Mouse (Mus musculus): Measurements from ENCODE around the gene Frem1. TPM values are rescaled to one million over a fixed set of nuclear protein-coding genes. Genes with fewer than 3 reads are reported as not detected.
A peak's percentile ranks its signal among the peaks of the same experiment; 100 is the strongest.

Gene Frem1
- polyA plus RNA-seq, 1 experiment = not detected

- peaks cover 30% of the 10 kb centered on the region for H3K79me2 ChIP-seq (ENCODE audit: control insufficient read depth, insufficient read depth)
- no peak overlapping the region for H3K4me3 ChIP-seq (ENCODE audit: insufficient read depth, poor library complexity, severe bottlenecking)
- H3ac ChIP-seq (ENCODE audit: control insufficient read depth, insufficient read length, low read depth) = no peak overlapping the region
- no peaks in the 10 kb centered on the region for H3K36me3 ChIP-seq (ENCODE audit: control insufficient read depth, insufficient read depth)
- H3K27me3 ChIP-seq (ENCODE audit: control insufficient read depth, insufficient read depth, insufficient read length) = no peaks in the 10 kb centered on the region
- peaks cover 20% of the 10 kb centered on the region for H3K79me3 ChIP-seq (ENCODE audit: low read depth)
- TF ChIP-seq USF1 (IDR thresholded peaks at IDR 0.05; ENCODE audit: low read depth) = no peak
- no peak for TF ChIP-seq CEBPB (IDR thresholded peaks at IDR 0.05; ENCODE audit: low read depth)
- no peak for TF ChIP-seq MYOG (IDR thresholded peaks at IDR 0.05; ENCODE audit: control insufficient read depth, extremely low read depth, insufficient read length)
- TF ChIP-seq MYOD1 (IDR thresholded peaks at IDR 0.05; ENCODE audit: control insufficient read depth, insufficient read length, low read depth) = no peak
- no peak for TF ChIP-seq FOSL1 (IDR thresholded peaks at IDR 0.05; ENCODE audit: insufficient read depth, low read length, poor library complexity, severe bottlenecking)
- no peak for TF ChIP-seq MAX (IDR thresholded peaks at IDR 0.05)
- no peak for TF ChIP-seq CTCF (IDR thresholded peaks at IDR 0.05; ENCODE audit: control insufficient read depth, insufficient read depth, insufficient read length)
These were observed 190.7 kb downstream of the Frem1 start for GRCm38 (mm10) chr4:82861451-82861850.

GRCm38 (mm10) chr4:82860566-82860965 lies 191.6 kb downstream of the Frem1 start:
- TF ChIP-seq MAX (IDR thresholded peaks at IDR 0.05) (no peak), CTCF (IDR thresholded peaks at IDR 0.05; ENCODE audit: control insufficient read depth, insufficient read depth, insufficient read length) (no peak), MYOD1 (IDR thresholded peaks at IDR 0.05; ENCODE audit: control insufficient read depth, insufficient read length, low read depth) (no peak), CEBPB (IDR thresholded peaks at IDR 0.05; ENCODE audit: low read depth) (no peak), MYOG (IDR thresholded peaks at IDR 0.05; ENCODE audit: control insufficient read depth, extremely low read depth, insufficient read length) (no peak), USF1 (IDR thresholded peaks at IDR 0.05; ENCODE audit: low read depth) (no peak), FOSL1 (IDR thresholded peaks at IDR 0.05; ENCODE audit: insufficient read depth, low read length, poor library complexity, severe bottlenecking) (no peak)
- no peak overlapping the region for H3ac ChIP-seq (ENCODE audit: control insufficient read depth, insufficient read length, low read depth)
- peaks cover 26% of the 10 kb centered on the region for H3K79me3 ChIP-seq (ENCODE audit: low read depth)
- H3K79me2 ChIP-seq (ENCODE audit: control insufficient read depth, insufficient read depth) = peaks cover 39% of the 10 kb centered on the region
- H3K27me3 ChIP-seq (ENCODE audit: control insufficient read depth, insufficient read depth, insufficient read length) = no peaks in the 10 kb centered on the region
- H3K4me3 ChIP-seq (ENCODE audit: insufficient read depth, poor library complexity, severe bottlenecking) = no peak overlapping the region
- H3K36me3 ChIP-seq (ENCODE audit: control insufficient read depth, insufficient read depth) = no peaks in the 10 kb centered on the region

GRCm38 (mm10) chr4:82859131-82860125 lies 192.7 kb downstream of the Frem1 start, which contains the start of gene Zdhhc21:
TSS of gene Zdhhc21 (minus strand) at chr4:82859958.
- Histone ChIP-seq H3ac (ENCODE audit: control insufficient read depth, insufficient read length, low read depth) (peak within 1 kb of the TSS; percentile 96), H3K27me3 (ENCODE audit: control insufficient read depth, insufficient read depth, insufficient read length) (no peaks in the 10 kb centered on the region), H3K36me3 (ENCODE audit: control insufficient read depth, insufficient read depth) (no peaks in the 10 kb centered on the region), H3K79me2 (ENCODE audit: control insufficient read depth, insufficient read depth) (peaks cover 50% of the 10 kb centered on the region), H3K79me3 (ENCODE audit: low read depth) (peaks cover 28% of the 10 kb centered on the region), H3K4me3 (ENCODE audit: insufficient read depth, poor library complexity, severe bottlenecking) (peak within 1 kb of the TSS; percentile 64)
- TF ChIP-seq MAX (IDR thresholded peaks at IDR 0.05) (peak; percentile 54), CTCF (IDR thresholded peaks at IDR 0.05; ENCODE audit: control insufficient read depth, insufficient read depth, insufficient read length) (no peak)

DNA sequence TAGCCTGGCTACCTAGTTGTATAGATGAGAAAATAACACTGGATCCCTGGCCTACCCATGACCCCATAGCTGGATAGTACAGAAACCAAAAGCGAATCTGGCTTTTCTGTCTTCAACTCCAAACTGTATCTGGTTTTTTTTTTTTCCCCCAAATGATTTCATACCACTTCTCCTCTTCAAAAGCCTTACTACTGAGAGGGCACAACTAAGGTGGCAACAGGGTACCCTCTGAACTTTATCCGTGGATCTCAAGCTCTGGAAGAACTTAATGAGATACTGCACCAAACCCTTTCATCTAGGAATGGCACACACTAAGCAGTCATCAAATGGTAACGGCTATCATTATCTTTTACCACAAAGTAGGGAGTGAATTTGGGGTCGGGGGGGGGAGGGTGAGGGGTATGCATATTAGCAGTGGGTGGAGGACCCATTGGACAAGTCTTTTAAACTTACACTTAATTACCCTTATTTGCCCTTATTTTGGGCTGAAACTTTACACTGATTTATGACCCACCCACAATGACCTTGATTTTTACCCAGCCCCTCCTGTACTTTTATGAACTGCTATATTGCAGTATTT lies 193.6 kb downstream of the Frem1 start:
- Histone ChIP-seq H3K36me3 (ENCODE audit: control insufficient read depth, insufficient read depth) (no peaks in the 10 kb centered on the region), H3K79me2 (ENCODE audit: control insufficient read depth, insufficient read depth) (peaks cover 59% of the 10 kb centered on the region), H3K27me3 (ENCODE audit: control insufficient read depth, insufficient read depth, insufficient read length) (no peaks in the 10 kb centered on the region), H3ac (ENCODE audit: control insufficient read depth, insufficient read length, low read depth) (peak overlapping the region; percentile 26), H3K4me3 (ENCODE audit: insufficient read depth, poor library complexity, severe bottlenecking) (peak overlapping the region; percentile 64), H3K79me3 (ENCODE audit: low read depth) (peaks cover 31% of the 10 kb centered on the region)
- no peak for TF ChIP-seq CEBPB (IDR thresholded peaks at IDR 0.05; ENCODE audit: low read depth)
- no peak for TF ChIP-seq MYOG (IDR thresholded peaks at IDR 0.05; ENCODE audit: control insufficient read depth, extremely low read depth, insufficient read length)

DNA sequence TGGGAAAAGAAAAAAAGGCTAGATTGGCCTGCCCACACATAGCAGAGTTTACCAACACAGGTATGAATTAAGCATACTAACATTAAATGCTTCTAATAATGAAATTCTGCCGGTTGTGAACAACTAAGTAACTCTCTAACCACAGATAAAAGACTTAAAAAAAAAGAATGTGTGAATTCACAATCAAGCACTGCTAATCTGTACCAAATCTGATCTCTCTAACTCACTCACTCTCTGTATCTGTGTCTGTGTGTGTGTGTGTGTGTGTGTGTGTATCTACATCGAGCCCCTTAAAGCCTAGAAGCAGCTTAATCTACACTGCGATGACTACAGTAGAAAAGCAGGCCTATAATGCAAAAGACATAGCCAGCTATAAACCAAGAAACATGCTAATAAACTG lies 195.2 kb downstream of the Frem1 start:
- H3K36me3 ChIP-seq (ENCODE audit: control insufficient read depth, insufficient read depth) = peaks cover 8% of the 10 kb centered on the region
- no peak overlapping the region for H3K4me3 ChIP-seq (ENCODE audit: insufficient read depth, poor library complexity, severe bottlenecking)
- TF ChIP-seq USF1 (IDR thresholded peaks at IDR 0.05; ENCODE audit: low read depth) (no peak), MAX (IDR thresholded peaks at IDR 0.05) (no peak), CTCF (IDR thresholded peaks at IDR 0.05; ENCODE audit: control insufficient read depth, insufficient read depth, insufficient read length) (no peak), CEBPB (IDR thresholded peaks at IDR 0.05; ENCODE audit: low read depth) (no peak), FOSL1 (IDR thresholded peaks at IDR 0.05; ENCODE audit: insufficient read depth, low read length, poor library complexity, severe bottlenecking) (no peak), MYOD1 (IDR thresholded peaks at IDR 0.05; ENCODE audit: control insufficient read depth, insufficient read length, low read depth) (no peak), MYOG (IDR thresholded peaks at IDR 0.05; ENCODE audit: control insufficient read depth, extremely low read depth, insufficient read length) (no peak)
- H3ac ChIP-seq (ENCODE audit: control insufficient read depth, insufficient read length, low read depth) = no peak overlapping the region
- H3K27me3 ChIP-seq (ENCODE audit: control insufficient read depth, insufficient read depth, insufficient read length) = no peaks in the 10 kb centered on the region
- H3K79me2 ChIP-seq (ENCODE audit: control insufficient read depth, insufficient read depth) = peaks cover 74% of the 10 kb centered on the region
- H3K79me3 ChIP-seq (ENCODE audit: low read depth) = peaks cover 39% of the 10 kb centered on the region
